Mouse (Mus musculus) hindbrain, embryonic 11.5 days (tissue): ENCODE data around the gene Nxpe4. TPM values are rescaled to one million over a fixed set of nuclear protein-coding genes. Genes with fewer than 3 reads are reported as not detected.
"Not testable (repeated sequence)": the region's sequence is repeated elsewhere in the genome, so short reads cannot be mapped to it uniquely, and the experiment has no call there.

ENCODE experiments used
- ATAC-seq: fragments of 200-750 bp; cut with Nextera tagmentation; 2 replicates; pipeline ENCODE4 v1.8.0; 2017; ENCODE audit warnings: mild to moderate bottlenecking, moderate TSS enrichment, moderate library complexity; ENCODE audit not compliant: low FRiP score
- DNase-seq: peaks from one replicate; pipeline ENCODE4 v3.0.0-alpha.2; 2015; ENCODE audit warnings: low spot score
- H3K27ac ChIP-seq: fragments of 300-500 bp; sonication (generic); 2 replicates; pipeline ENCODE4 v1.5.1; 2014; ENCODE audit warnings: mild to moderate bottlenecking, low read depth, low read length
- H3K27me3 ChIP-seq: fragments of 300-500 bp; sonication (generic); 2 replicates; pipeline ENCODE4 v1.6.1; 2014; ENCODE audit warnings: mild to moderate bottlenecking, low read length, moderate library complexity, mixed read lengths; ENCODE audit not compliant: control insufficient read depth, insufficient read depth
- H3K36me3 ChIP-seq: fragments of 300-500 bp; sonication (generic); 2 replicates; pipeline ENCODE4 v1.6.1; 2014; ENCODE audit warnings: mild to moderate bottlenecking, low read length, moderate library complexity, mixed read lengths; ENCODE audit not compliant: control insufficient read depth, insufficient read depth
- H3K4me1 ChIP-seq: fragments of 300-500 bp; sonication (generic); replicated peaks from 2 replicates; pipeline ENCODE4 v1.6.1; 2014; ENCODE audit warnings: low read length, mixed read lengths; ENCODE audit not compliant: control insufficient read depth, insufficient read depth
- H3K4me2 ChIP-seq: fragments of 300-500 bp; sonication (generic); replicated peaks from 2 replicates; pipeline ENCODE4 v1.6.1; 2014; ENCODE audit warnings: mild to moderate bottlenecking, low read depth, low read length
- H3K4me3 ChIP-seq: fragments of 300-500 bp; sonication (generic); 2 replicates; pipeline ENCODE4 v1.5.1; 2014; ENCODE audit warnings: low read depth, low read length
- H3K9ac ChIP-seq: fragments of 300-500 bp; sonication (generic); 2 replicates; pipeline ENCODE4 v1.6.1; 2014; ENCODE audit warnings: low read depth, low read length
- H3K9me3 ChIP-seq: fragments of 300-500 bp; sonication (generic); 2 replicates; pipeline ENCODE4 v1.6.1; 2016; ENCODE audit warnings: low read length; ENCODE audit not compliant: control insufficient read depth
- WGBS: fragments of 180-500 bp; shearing (Covaris S2); extraction: QIAGEN DNeasy Blood & Tissue Kit; methylation state at CpG from one replicate; pipeline ENCODE4 v1.1.7; 2014; 5-methylcytosine and 5-hydroxymethylcytosine counted together
- polyA plus RNA-seq: library from polyadenylated mRNA; unstranded; fragments of >200 nt; fragmentation: Nextera tagmentation; extraction: Ambion mirVana; gene quantifications from 2 replicates; pipeline ENCODE4 v1.2.1, GENCODE M21; 2014

The Nxpe4 gene
- polyA plus RNA-seq, 1 experiment from 2014 or later: 7.5 TPM

- H3K4me1 ChIP-seq: no peaks in the 10 kb centered on the region
- no peak overlapping the region for H3K27ac ChIP-seq
- H3K27me3 ChIP-seq: no peaks in the 10 kb centered on the region
- H3K36me3 ChIP-seq: no peaks in the 10 kb centered on the region
- H3K4me3 ChIP-seq: no peak overlapping the region
- no peaks in the 10 kb centered on the region for H3K9me3 ChIP-seq
- H3K4me2 ChIP-seq: no peak overlapping the region
- no peak for ATAC-seq
- no peak for DNase-seq
- 88% methylated on average over 1 of the region's 1 CpGs for WGBS
- H3K9ac ChIP-seq: no peak overlapping the region
Observed at GRCm38 (mm10) chr9:48267960-48268359, 106.1 kb downstream of the Nxpe4 start.

GRCm38 (mm10) chr9:48276831-48277230 is 115.0 kb downstream of the Nxpe4 start:
- H3K4me2 ChIP-seq: no peak overlapping the region
- no peaks in the 10 kb centered on the region for H3K9me3 ChIP-seq
- no peak overlapping the region for H3K27ac ChIP-seq
- DNase-seq (no peak), ATAC-seq (no peak)
- WGBS: 94% methylated on average over 15 of the region's 15 CpGs
- no peaks in the 10 kb centered on the region for H3K36me3 ChIP-seq
- H3K4me3 ChIP-seq: no peak overlapping the region
- no peaks in the 10 kb centered on the region for H3K4me1 ChIP-seq
- no peaks in the 10 kb centered on the region for H3K27me3 ChIP-seq
- H3K9ac ChIP-seq: no peak overlapping the region

- Histone ChIP-seq H3K9ac (no peak overlapping the region), H3K4me1 (no peaks in the 10 kb centered on the region), H3K27me3 (no peaks in the 10 kb centered on the region), H3K9me3 (no peaks in the 10 kb centered on the region), H3K4me3 (no peak overlapping the region), H3K36me3 (no peaks in the 10 kb centered on the region), H3K27ac (no peak overlapping the region), H3K4me2 (no peak overlapping the region)
- no peak for ATAC-seq
- WGBS: 91% methylated on average over 8 of the region's 8 CpGs
- DNase-seq: no peak
Observed at GRCm38 (mm10) chr9:48284221-48284620, 122.4 kb downstream of the Nxpe4 start.

DNA sequence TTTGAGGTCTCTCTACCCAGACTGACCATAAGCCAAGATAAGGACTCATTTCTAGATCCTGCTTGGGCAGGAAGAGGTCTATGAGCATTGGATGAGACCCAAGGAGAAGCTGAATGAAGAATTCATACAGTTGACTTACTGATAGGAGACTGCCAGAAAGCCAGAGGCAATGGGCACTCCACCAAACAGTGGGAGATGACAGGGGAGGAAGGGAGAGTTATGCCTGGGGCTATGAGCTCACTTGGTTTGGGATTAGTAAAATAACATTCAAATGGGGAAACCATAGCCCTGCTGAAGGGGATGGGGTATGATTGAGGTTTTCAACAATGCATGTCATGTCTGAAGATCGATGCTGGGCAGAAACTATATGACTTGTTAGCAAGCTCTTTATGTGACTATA is 128.5 kb downstream of the Nxpe4 start:
- H3K27ac ChIP-seq: no peak overlapping the region
- 96% methylated on average over 1 of the region's 1 CpGs for WGBS
- H3K9ac ChIP-seq: no peak overlapping the region
- H3K4me1 ChIP-seq: no peaks in the 10 kb centered on the region
- H3K4me2 ChIP-seq: no peak overlapping the region
- H3K9me3 ChIP-seq: no peaks in the 10 kb centered on the region
- no peak for DNase-seq
- H3K4me3 ChIP-seq: no peak overlapping the region
- H3K27me3 ChIP-seq: no peaks in the 10 kb centered on the region
- H3K36me3 ChIP-seq: no peaks in the 10 kb centered on the region
- no peak for ATAC-seq

DNA sequence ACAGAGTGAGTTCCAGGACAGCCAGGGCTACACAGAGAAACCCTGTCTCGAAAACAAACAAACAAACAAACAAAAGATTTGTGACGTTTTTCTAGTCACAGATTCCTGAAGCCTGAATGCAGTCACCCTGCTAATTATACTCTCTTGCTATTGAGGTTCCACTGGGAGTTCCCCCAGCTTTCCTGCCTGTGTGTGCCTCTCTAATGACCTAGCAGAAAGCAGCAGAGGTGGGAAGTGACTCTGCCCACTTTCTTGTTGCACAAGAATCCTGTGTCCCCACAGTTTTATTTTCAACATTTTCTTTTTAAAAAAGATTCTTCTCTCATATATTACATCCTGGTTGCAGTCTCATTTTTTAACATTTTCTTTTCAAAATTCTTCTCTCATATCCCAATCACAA is 132.9 kb downstream of the Nxpe4 start:
- no peak for ATAC-seq
- no peaks in the 10 kb centered on the region for H3K36me3 ChIP-seq
- no peak overlapping the region for H3K27ac ChIP-seq

GRCm38 (mm10) chr9:48298983-48299382 is 137.2 kb downstream of the Nxpe4 start:
- Histone ChIP-seq H3K9ac (no peak overlapping the region), H3K9me3 (no peaks in the 10 kb centered on the region), H3K4me3 (no peak overlapping the region), H3K27ac (no peak overlapping the region), H3K27me3 (no peaks in the 10 kb centered on the region), H3K4me2 (no peak overlapping the region), H3K36me3 (no peaks in the 10 kb centered on the region), H3K4me1 (no peaks in the 10 kb centered on the region)
- WGBS: 86% methylated on average over 7 of the region's 7 CpGs
- ATAC-seq (no peak), DNase-seq (no peak)

More for the DNA sequence above, 132.9 kb downstream of the Nxpe4 start:
- H3K27me3 ChIP-seq: no peaks in the 10 kb centered on the region
- no peak overlapping the region for H3K9ac ChIP-seq
- 77% methylated on average over 2 of the region's 2 CpGs for WGBS
- no peak overlapping the region for H3K4me2 ChIP-seq
- H3K4me1 ChIP-seq: no peaks in the 10 kb centered on the region
- no peaks in the 10 kb centered on the region for H3K9me3 ChIP-seq
- DNase-seq: no peak
- H3K4me3 ChIP-seq: no peak overlapping the region

- 25% methylated on average over 5 of the region's 5 CpGs for WGBS
- not testable (repeated sequence) for DNase-seq, H3K27me3 ChIP-seq
Observed at GRCm38 (mm10) chr9:48303564-48303963, 141.7 kb downstream of the Nxpe4 start.

DNA sequence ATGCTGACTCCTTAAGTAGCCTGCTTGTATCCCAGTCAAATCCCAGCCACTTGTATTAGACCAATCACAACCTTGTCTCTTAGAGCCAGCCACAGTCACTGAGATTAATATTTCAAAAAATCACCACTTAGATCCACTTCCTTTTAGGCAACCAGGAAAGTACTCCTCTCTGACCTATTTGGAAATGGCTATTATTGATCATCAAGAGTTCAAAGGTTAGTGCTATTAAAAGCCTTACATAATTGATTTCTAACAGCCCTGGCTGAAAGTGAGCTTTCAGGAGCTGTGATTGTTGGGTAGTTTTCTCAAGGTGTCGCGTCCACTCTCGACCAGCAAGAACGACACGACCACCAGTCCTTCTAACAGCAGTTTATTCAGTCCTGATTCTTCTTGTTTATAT is 149.4 kb downstream of the Nxpe4 start:
- Histone ChIP-seq H3K27ac (no peak overlapping the region), H3K36me3 (no peaks in the 10 kb centered on the region), H3K9ac (no peak overlapping the region), H3K9me3 (no peaks in the 10 kb centered on the region), H3K4me2 (no peak overlapping the region), H3K4me3 (no peak overlapping the region), H3K4me1 (0 out of 2 replicates have a peak, but pooled peaks cover 2% of the 10 kb centered on the region), H3K27me3 (no peaks in the 10 kb centered on the region)
- 87% methylated on average over 5 of the region's 5 CpGs for WGBS
- DNase-seq (no peak), ATAC-seq (no peak)

More at GRCm38 (mm10) chr9:48303564-48303963, 141.7 kb downstream of the Nxpe4 start:
- not testable (repeated sequence) for H3K36me3 ChIP-seq, H3K27ac ChIP-seq, H3K4me1 ChIP-seq, H3K4me2 ChIP-seq, ATAC-seq, H3K4me3 ChIP-seq, H3K9ac ChIP-seq, H3K9me3 ChIP-seq

DNA sequence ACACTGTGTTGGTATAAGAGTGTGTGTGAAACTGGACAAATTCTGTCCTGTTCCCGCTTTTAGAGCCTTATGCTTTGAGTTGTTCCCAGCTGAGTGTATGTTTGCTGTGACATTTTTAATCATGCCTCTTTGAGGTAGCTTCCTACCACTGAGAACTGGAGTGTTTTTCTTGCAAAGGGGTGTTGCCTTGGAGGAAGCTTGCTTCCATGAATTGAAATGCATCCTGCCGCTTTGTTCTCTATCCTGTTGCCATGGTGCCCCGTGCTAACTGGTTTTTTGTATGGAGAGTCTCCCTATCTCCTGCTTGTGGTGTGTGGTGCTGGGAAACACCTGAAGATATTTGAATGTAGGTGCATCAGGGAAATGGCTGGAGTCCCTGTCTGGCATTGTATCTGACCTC is 152.4 kb downstream of the Nxpe4 start:
- Histone ChIP-seq H3K4me1 (0 out of 2 replicates have a peak, but pooled peaks cover 2% of the 10 kb centered on the region), H3K27me3 (no peaks in the 10 kb centered on the region), H3K4me3 (no peak overlapping the region), H3K4me2 (no peak overlapping the region), H3K27ac (no peak overlapping the region), H3K36me3 (no peaks in the 10 kb centered on the region), H3K9ac (no peak overlapping the region), H3K9me3 (no peaks in the 10 kb centered on the region)
- DNase-seq: peak; percentile 53
- 27% methylated on average over 3 of the region's 3 CpGs for WGBS
- ATAC-seq: no peak
